Mouse (Mus musculus): ENCODE measurements around the gene Cdk5r1.

Cdk5r1 gene

DNA sequence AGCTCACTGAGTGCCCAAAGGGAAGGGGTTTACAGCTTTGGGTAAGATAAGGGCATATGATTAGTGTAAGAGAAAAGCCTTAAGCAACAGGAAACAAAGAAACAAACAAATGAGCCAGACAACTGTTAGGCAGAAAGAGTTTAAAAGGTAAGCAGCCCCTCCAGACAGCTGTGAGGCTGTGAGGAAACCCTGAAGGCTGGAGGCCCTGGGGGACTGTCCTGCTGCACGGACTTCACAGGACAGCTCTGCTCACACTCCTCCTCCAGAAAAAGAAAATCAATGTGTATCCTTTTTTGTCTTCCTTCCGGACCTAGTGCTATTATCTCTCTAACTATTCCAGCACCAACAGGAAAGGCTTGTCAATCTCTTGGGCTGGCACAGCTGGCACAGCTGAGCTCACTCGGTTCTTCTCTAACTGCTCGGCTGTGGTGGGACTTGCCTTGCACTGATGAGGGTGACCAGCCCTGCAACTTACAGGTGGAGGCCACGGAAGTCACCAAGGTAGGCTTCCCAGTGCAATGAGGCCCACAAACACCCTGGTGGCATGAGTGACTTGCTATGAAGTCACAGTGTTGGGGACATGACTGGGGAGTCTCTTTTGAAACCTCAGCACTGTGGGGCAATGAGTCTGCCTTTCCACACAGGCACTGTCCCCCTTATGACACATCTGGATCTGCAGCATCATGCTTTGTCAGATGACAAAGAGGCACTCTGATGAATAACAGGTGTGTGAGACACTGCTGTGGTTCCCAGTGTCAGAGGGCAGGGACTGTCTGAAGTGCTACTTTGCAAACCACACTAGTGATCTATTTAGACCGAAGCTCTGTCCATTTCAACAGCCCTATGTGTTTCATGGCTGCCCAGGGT is 27.9 kb downstream of the Cdk5r1 start:
- no peak for DNase-seq (ENCODE audit: inconsistent ontology term)

- no peak for DNase-seq (ENCODE audit: inconsistent ontology term)
Observed at GRCm38 (mm10) chr11:80505581-80505980, 28.8 kb downstream of the Cdk5r1 start.

DNA sequence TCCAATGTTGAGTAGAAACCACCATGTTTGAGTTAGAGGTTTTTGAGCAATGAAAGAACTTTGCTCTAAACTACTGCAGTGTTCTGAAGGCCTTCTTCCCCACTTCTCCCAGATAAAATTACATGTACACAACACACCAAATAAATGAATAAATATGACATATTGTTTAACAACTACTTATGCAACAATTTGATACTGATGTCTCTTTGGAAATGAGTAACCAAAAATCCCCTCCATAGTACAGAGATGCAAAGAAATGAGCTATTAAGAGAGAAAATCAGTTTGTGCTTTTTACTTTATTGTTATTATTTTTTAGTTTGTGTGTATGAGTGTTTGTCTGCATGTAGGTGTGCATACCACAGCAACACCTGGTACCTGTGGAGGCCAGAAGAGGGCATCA is 29.7 kb downstream of the Cdk5r1 start:
- DNase-seq (ENCODE audit: inconsistent ontology term): no peak

- DNase-seq (ENCODE audit: inconsistent ontology term): no peak
Observed at GRCm38 (mm10) chr11:80507791-80508190, 31.0 kb downstream of the Cdk5r1 start.

DNA sequence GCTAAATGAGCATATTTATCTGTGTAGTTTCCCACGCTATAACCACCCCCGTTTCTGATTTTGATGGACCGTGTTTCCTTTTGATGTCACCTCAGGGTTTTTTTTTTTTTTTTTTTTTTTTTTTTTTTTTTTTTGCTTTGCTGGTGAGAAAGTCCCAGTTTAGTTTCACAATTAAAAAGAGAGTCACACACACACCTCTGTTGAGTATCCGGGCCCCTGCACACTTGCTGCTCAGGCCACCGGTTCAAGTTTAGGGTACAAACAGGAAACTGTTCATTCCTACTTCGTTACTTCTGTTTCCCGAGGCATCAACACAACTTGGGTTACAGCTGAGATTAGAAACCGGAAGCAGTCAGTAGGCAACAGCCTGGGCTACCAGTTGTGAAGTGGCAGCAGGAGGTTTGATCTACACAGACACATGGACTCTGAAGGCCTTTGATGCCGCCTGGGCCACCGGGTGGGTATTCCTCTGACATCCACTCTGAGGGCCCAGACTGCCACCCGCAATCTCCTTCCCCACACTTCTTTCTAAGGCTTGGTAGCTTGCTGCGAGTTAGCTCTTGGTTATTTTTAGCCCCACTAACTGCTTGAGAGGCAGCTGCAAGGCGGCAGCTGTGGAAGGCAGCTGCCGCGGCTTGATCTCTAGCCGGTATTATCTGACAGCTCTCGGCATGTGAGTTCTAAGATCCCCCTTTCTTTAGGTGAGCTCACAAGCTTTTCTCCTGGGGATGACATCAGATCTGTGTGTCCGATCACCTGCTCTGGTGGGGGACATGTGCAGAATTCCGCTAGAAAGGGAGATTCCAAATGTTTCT is 31.7 kb downstream of the Cdk5r1 start:
- DNase-seq (ENCODE audit: inconsistent ontology term): no peak

- DNase-seq (ENCODE audit: inconsistent ontology term): no peak
Observed at GRCm38 (mm10) chr11:80509176-80509506, 32.3 kb downstream of the Cdk5r1 start.

GRCm38 (mm10) chr11:80510124-80510523 is 33.3 kb downstream of the Cdk5r1 start:
- no peak for DNase-seq (ENCODE audit: inconsistent ontology term)

DNA sequence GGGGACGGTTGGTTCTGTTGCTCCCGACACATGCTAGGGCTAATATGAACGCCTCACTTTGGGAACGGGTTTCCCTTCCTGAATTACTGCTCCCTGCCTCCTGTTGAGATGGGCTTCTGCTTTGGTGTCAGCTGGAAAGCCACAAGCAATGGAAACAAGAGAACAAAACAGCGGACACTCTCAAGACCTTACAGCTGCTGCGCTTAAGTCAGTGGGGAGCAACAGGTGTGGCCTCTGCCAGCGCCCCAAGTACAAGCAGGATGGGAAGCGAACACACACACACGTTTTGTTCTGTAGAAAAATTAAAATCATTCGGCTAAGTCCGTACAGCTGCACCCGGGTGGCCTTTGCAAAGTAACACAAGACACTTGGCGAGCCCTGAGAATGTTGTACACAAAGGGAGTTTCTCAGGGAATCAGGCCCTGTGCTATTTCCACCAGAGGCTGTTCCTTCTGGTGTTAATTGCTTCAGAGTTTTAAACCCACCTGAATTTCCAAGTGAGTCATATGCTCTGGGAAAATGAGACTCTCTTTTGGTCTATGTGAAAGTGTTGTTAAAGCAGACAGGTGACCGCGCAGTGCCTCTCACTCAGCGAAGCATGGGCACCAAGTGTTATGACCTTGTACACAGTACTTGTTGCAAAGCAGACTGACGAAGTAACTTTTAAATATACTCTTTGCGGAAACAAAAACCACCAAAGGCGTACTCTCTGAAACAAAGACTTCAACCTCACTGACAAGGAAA is 35.7 kb downstream of the Cdk5r1 start:
- DNase-seq (ENCODE audit: inconsistent ontology term): no peak

- DNase-seq (ENCODE audit: inconsistent ontology term): peak; percentile 67
Observed at GRCm38 (mm10) chr11:80513796-80514195, 37.0 kb downstream of the Cdk5r1 start.

DNA sequence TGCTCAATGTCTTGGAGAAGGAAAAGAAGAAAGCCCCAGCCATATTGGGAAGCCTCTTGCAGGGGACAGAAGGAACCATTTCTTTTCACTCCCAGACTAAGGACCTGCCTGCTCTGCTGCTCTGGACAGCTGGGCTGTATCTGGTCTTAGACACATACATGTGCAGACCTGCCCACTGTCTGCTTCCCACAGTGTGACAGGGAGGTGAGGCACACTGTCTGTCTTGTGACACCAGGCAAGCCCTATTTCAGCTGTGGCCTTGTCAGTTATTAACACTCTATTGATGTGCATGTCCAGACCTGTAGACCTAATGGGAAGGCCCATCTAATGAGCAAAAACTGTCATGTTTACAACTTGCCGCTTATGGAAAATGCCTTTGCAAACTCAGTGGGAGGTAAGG is 38.5 kb downstream of the Cdk5r1 start:
- DNase-seq (ENCODE audit: inconsistent ontology term): peak; percentile 43

DNA sequence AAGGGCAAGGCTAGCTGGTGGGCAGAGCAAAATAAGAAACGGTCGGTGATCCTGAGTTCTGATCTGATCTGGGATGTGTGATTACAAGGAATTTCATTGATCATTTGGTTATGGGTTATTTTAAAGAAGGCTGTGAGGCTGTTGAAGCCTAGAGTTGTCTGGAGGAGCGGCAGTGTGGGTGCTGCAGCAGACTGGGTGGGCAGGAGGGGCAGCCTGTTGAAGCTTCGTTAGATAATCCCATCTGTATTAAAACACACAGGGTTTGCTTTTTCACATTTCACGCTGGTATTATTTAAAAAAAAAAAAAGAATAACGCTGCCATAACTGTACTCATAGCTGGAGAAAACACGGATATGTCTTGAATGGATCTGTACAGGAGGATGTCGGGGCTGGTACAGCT is 39.1 kb downstream of the Cdk5r1 start:
- DNase-seq (ENCODE audit: inconsistent ontology term): no peak

GRCm38 (mm10) chr11:80518421-80519367 is 41.9 kb downstream of the Cdk5r1 start:
- DNase-seq (ENCODE audit: inconsistent ontology term): peak; percentile 94

- DNase-seq (ENCODE audit: inconsistent ontology term): no peak
Observed at GRCm38 (mm10) chr11:80521148-80521547, 44.3 kb downstream of the Cdk5r1 start.

DNA sequence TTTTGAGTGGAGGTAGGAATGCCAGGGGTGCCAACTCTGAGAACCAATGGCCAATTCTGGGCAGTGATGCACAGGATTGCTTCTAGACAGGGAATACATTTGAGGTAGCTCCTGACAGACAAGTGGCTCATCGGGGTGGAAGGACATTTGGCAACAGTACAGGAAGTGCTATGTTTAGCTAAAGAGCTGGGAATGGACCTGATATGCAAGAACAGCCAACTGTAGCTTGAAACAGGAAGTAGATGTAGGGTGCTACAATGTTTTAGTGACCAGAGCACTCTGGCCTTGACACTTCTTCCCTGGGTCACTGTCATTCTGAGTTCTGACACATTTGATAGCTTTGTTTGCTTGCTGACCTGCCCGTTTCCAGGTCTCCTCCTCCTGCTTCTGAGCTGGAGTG is 46.0 kb downstream of the Cdk5r1 start:
- no peak for DNase-seq (ENCODE audit: inconsistent ontology term)

DNA sequence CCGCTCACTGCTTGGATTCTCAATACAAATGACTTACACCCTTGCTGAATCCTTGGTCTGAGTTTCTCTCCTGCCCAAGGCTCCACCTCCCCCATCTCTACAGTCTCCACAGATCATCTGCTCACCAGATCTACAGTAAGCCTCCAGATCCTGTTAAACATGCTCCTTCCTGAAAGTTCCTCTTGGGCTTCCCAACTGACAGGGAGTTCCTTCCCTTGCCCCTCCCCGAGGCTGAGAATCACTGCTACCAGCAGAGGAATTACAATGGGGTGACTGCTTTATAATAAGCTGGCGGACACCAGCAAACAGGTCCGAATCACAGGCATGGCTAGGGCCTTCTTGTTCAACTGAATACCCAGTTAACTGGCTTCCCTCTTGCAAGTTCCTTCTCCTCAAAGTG is 46.6 kb downstream of the Cdk5r1 start:
- no peak for DNase-seq (ENCODE audit: inconsistent ontology term)

DNA sequence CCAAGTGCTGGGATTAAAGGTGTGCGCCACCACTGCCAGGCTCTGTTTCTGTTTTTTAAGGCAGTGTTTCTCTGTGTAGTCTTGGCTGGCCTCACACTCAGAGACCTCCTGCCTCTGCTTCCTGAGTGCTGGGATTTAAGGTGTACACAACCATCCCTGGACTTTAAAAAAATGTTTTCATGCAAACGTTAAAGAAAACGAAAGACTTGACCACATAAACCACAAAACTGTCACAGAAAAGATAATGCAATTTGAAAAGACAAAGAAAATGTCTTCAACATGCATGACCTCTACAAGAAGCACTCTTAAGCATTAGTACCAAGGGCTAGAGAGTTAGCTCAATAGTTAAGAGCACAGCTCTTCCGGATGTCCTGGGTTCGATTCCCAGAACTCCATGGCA is 47.4 kb downstream of the Cdk5r1 start:
- DNase-seq (ENCODE audit: inconsistent ontology term): no peak

DNA sequence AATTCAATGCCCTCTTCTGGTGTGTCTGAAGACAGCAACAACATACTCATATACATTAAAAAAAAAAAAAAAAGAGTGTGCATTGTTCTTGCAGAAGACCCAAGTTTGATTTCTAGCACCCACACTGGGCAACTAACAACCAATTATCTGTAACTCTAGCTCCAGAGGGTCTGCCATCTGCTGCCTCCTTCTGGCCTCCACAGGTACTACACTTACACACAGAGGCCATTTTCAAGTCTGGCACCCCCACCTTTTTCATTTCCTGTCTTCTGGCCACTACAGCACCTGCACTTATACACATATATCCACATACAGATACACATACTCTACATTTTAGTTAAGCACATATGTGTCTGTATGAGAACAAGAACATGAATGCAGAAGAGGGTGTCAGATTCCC is 50.9 kb downstream of the Cdk5r1 start:
- DNase-seq (ENCODE audit: inconsistent ontology term): no peak

DNA sequence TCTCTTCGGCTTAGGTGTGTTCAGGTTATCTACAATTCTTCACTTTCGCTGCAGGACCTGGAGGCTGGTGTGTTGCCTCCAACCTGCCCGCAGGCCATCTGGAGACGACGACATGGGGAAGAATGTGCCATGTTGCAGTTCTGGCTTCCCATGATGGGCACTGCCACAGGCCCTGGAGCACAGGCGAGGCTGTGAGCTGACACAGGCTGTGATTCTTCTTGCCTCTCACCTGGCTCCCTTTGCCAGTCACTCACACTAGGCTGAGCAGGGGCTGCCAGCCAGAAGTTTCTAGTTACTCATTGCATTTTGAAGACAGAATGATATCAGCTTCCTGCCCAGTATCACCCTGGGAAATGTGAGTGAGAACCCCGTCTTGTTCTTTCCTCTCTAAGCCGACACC is 52.3 kb downstream of the Cdk5r1 start:
- DNase-seq (ENCODE audit: inconsistent ontology term): no peak
